Mouse (Mus musculus): Measurements from ENCODE around the gene Rptor. TPM values are rescaled to one million over a fixed set of nuclear protein-coding genes. Genes with fewer than 3 reads are reported as not detected.

Rptor gene
- total RNA-seq, 4 experiments from 2014 or later: 59.2 to 68.7 (median 63.5) TPM

DNA sequence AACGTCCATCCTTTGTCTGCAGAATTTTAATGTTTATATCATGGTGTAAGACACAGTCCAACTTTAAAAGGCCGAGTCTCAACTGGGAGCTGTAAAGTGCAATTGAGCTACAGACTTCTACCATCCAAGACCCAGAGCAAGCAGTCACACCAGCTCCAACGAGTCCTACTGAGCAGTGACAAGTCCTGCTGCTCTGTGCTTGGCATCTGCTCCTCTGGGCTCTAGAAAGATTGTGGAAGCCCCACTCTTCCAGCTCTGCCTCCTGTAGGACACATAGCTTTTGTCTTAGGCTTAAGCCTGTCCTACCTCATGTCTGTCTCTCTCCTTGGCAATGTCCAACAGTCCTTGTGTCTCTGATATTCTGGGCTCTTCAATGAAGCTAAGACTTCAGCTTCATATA lies 84.6 kb downstream of the Rptor start:
- no peak for DNase-seq (ENCODE audit: low spot score in 2 of 2)

DNA sequence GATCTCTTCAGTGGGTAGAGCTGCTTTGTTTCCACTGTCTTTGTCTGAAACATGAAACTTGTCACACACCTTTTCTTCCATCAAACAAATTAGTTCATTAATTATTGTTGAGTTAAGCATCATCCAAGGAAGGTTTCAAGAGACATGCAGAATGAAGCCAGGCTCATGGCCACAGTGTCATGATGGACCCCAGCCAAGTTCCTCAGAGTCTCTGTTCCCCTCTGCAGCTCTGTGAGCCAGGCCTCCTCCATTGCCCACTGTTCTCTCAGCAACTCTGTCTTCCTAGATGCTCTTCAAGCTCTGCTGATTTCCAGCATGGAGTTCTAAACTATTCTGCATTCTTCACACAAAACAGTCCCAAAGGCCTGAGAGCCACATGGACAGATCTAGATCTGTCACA lies 85.3 kb downstream of the Rptor start:
- DNase-seq (ENCODE audit: low spot score in 2 of 2): no peak

GRCm38 (mm10) chr11:119689936-119690335 lies 87.2 kb downstream of the Rptor start:
- DNase-seq (ENCODE audit: low spot score in 2 of 2): no peak

DNA sequence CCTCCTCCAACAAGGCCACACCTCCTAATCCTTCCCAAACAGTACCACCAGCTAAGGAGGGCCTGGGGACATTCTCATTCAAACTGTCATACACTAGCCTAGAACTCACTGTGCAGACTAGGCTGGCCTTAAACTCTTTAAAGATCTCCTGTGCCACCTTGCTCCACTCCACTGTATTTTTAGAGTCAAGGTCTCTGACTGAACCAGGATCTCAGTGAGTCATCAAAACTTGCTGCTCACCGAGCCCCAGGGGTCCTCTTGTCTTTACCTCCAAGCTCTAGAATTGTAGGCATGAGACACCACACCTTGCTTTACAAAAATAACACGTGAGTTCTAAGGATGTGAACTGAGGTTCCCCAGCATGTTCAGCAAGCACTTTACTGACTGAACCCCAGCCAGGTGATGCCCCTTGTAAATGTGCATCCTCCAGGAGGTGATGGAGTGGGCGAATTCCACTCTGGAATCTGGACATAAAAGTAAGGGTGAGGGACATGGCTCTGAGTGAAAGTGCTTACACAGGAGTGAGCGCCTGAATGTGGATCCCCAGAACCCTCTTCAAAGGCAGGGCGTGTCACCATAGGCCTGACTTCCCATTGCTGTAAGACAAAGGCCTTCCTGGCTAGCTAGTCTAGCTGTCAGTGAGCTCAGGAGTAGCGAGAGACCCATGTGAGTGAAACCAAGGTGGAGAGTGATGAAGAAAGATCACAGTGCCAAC lies 89.6 kb downstream of the Rptor start:
- DNase-seq (ENCODE audit: low spot score in 2 of 2): no peak

- no peak for DNase-seq (ENCODE audit: low spot score in 2 of 2)
Measured at GRCm38 (mm10) chr11:119692911-119693261, 90.2 kb downstream of the Rptor start.

DNA sequence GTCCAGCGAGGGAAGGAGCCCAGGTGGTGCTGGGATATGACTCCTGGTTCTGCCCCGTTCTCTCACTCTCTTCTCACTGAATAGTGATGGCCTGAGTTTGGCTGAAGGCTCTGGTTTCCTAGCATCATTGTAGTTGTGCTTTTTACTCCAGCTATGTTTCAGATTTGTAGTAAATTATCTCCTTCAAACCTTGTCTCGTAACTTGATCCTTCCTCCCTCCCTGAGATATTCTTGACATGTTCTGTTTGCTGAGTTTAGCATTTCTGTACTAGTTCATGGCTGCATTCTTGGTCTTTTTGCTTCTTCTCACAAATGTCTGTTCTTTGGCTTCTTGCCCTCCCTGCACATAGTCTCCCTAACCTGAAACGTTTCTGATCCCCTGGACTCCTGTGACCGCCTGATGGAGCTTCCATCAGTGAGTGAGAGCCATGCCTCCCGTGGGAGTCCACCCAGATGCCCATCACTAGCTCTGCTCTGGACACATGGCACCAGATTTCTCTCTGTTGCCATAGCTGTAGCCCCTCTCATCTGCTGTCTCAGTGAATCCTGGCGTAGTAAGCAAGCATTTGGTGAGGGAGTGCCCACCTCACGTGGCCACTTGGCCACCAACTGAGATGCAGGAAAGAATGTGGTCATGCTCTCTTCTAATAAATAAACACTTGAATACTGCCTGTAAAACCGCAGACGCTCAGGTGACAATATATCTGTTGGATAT lies 91.6 kb downstream of the Rptor start:
- no peak for DNase-seq (ENCODE audit: low spot score in 2 of 2)

GRCm38 (mm10) chr11:119696401-119696800 lies 93.7 kb downstream of the Rptor start:
- no peak for DNase-seq (ENCODE audit: low spot score in 2 of 2)

- DNase-seq (ENCODE audit: low spot score in 2 of 2): no peak
Measured at GRCm38 (mm10) chr11:119705381-119706066, 102.8 kb downstream of the Rptor start.

DNA sequence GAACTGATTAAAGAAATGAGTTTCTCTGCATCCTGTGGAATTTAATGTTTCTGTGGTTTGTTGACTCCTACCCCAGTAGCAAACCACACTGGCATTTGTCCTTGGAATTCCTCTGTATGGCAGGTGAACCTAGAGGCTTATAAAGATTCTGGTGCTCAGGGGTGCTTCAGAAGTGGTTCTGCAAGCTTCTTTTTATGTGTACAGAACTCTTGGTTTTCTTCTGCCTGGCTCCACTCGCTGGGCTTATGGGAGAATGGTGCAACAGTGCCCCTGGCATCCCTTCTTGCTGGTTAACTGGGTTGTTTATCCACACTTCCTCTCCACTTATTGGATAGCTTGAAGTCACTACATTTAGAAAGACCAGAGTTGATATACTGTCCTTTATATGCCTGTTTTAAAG lies 104.6 kb downstream of the Rptor start:
- no peak for DNase-seq (ENCODE audit: low spot score in 2 of 2)

DNA sequence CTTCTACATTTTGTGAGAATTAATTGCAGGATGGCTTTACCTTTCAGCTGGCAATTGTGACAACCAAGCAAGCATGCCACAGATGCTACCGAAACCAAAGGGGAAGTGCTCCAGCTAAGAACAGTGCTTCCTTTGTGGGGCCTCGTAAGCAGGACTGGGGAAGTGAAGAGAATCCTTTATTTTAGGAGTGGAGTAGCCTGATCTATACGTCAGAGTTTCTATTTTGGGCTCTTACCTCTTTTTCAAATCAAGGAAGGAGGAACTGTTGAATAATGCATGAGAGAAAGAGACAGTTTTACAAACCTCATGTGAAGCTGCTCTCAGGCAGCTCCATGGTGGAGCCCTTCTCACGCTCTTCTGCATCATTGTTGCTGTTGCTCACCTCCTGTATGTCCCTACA lies 106.5 kb downstream of the Rptor start:
- DNase-seq (ENCODE audit: low spot score in 2 of 2): no peak

DNA sequence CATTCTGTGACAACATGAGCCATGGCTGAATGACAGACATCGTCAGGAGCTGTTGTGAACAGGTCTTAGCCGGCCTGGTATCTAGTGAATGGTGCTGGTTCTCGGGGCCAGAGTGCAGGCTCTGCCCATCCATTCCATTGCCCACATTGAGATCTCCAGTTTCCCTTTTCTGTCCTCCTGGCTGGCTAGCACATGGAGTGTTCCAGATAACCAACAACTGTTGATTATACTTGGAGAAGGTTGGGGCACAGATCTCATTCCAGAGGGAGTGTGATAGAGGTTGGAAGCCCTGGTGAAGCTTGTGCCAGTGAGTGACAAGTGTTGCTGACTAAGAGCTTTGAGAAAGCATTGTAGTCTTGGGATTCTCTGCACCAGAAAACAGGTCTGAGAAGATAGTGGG lies 107.6 kb downstream of the Rptor start:
- no peak for DNase-seq (ENCODE audit: low spot score in 2 of 2)

GRCm38 (mm10) chr11:119710822-119711221 lies 108.1 kb downstream of the Rptor start:
- no peak for DNase-seq (ENCODE audit: low spot score in 2 of 2)

GRCm38 (mm10) chr11:119715437-119715836 lies 112.7 kb downstream of the Rptor start:
- DNase-seq (ENCODE audit: low spot score in 2 of 2): no peak

GRCm38 (mm10) chr11:119715841-119716596 lies 113.3 kb downstream of the Rptor start:
- no peak for DNase-seq (ENCODE audit: low spot score in 2 of 2)

- no peak for DNase-seq (ENCODE audit: low spot score in 2 of 2)
Measured at GRCm38 (mm10) chr11:119718115-119718514, 115.4 kb downstream of the Rptor start.

DNA sequence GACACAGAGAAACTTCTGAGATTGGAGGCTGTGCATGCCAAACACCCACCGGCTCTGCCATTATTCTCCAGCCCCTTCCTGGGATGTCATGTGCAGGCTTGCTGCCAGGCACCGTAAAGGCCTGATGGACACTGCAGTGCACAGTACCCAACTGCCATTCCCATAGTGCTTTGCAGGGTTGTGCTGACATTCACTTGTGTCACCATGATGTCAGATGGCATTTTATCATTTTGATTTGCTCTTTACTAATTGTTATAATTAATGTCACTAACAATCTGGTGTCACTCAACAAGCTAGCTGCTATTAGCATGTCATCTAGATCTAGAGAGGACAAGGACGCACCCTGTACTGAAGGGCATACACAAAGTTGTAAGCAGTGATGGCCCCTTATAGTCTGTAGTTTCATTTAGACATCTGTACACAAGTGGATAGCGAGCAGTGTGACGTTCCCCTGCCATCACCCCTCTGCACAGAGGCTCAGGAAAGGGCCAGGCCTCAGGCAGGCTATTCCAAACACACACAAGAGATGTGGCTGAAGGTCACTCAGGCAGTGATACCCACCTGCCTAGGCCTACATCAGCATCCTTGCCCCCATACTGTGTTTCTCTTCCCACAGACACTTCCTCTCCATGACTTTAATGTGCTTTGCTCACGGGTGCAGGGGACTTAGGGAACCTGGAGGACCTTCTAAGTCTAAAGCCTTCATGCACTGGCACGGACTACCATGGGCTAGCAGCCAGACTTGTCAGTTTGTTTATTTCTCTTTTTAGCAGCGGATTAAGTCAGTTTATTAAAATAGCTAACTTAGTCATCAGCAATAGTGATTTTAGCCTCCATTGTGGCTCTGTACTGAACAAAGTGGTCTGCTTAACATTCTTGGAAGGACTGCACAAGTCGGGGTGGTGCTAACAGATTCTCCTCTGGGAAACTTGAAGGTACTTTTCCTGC lies 117.7 kb downstream of the Rptor start:
- DNase-seq (ENCODE audit: low spot score in 2 of 2): no peak

DNA sequence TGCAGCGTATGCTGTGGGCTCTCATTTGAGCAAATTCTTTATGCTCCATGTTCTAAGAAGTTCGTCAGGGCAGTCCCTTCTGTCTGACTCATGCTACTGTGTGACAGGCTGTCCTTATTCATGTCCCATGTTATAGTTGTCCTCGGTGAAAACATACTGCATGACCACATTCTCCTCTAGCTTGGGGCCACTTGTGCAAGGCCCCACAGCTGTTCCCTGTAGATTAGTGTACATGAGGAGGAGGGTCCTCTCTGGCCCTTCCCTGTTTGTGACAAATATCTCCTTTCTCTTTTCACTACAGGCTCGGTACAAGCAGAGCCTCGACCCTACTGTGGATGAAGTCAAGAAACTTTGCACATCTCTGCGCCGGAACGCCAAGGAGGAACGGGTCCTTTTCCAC lies 122.0 kb downstream of the Rptor start:
- no peak for DNase-seq (ENCODE audit: low spot score in 2 of 2)

- no peak for DNase-seq (ENCODE audit: low spot score in 2 of 2)
Measured at GRCm38 (mm10) chr11:119731382-119731781, 128.7 kb downstream of the Rptor start.

GRCm38 (mm10) chr11:119732362-119732761 lies 129.7 kb downstream of the Rptor start:
- no peak for DNase-seq (ENCODE audit: low spot score in 2 of 2)

- DNase-seq (ENCODE audit: low spot score in 2 of 2): no peak
Measured at GRCm38 (mm10) chr11:119732961-119733656, 130.4 kb downstream of the Rptor start.

All from layer of hippocampus, adult 8-10 months (tissue).